Mouse (Mus musculus) intestine, embryonic 16.5 days (tissue): ENCODE data around the gene Cacna1a. TPM values are rescaled to one million over a fixed set of nuclear protein-coding genes. Genes with fewer than 3 reads are reported as not detected.
"Not testable (repeated sequence)": the region's sequence is repeated elsewhere in the genome, so short reads cannot be mapped to it uniquely, and the experiment has no call there.

Experiments
- ATAC-seq: fragments of 200-750 bp; cut with Nextera tagmentation; 2 replicates; pipeline ENCODE4 v1.8.0; 2017; ENCODE audit warnings: moderate TSS enrichment, moderate library complexity
- H3K27ac ChIP-seq: fragments of 300-500 bp; sonication (generic); 2 replicates; pipeline ENCODE4 v1.5.1; 2014; ENCODE audit warnings: mild to moderate bottlenecking, low read length
- H3K27me3 ChIP-seq: fragments of 300-500 bp; sonication (generic); replicated peaks from 2 replicates; pipeline ENCODE4 v1.6.1; 2014; ENCODE audit warnings: low read length, control low read depth, mixed read lengths; ENCODE audit not compliant: control insufficient read depth, insufficient read depth
- H3K36me3 ChIP-seq: fragments of 300-500 bp; sonication (generic); 2 replicates; pipeline ENCODE4 v1.6.1; 2014; ENCODE audit warnings: low read length, control low read depth; ENCODE audit not compliant: control insufficient read depth, insufficient read depth
- H3K4me1 ChIP-seq: fragments of 300-500 bp; sonication (generic); 2 replicates; pipeline ENCODE4 v1.6.1; 2014; ENCODE audit warnings: low read length, control low read depth, mixed read lengths; ENCODE audit not compliant: control insufficient read depth, insufficient read depth
- H3K4me2 ChIP-seq: fragments of 300-500 bp; sonication (generic); 2 replicates; pipeline ENCODE4 v1.6.1; 2014; ENCODE audit warnings: low read depth, low read length, control low read depth
- H3K4me3 ChIP-seq: fragments of 300-500 bp; sonication (generic); 2 replicates; pipeline ENCODE4 v1.5.1; 2014; ENCODE audit warnings: mild to moderate bottlenecking, low read length
- H3K9ac ChIP-seq: fragments of 300-500 bp; sonication (generic); 2 replicates; pipeline ENCODE4 v1.6.1; 2014; ENCODE audit warnings: low read depth, low read length
- H3K9me3 ChIP-seq: fragments of 300-500 bp; sonication (generic); 2 replicates; pipeline ENCODE4 v1.6.1; 2016; ENCODE audit warnings: low read length, control low read depth; ENCODE audit not compliant: control insufficient read depth
- WGBS: fragments of 180-500 bp; shearing (Covaris S2); extraction: QIAGEN DNeasy Blood & Tissue Kit; methylation state at CpG from one replicate; pipeline ENCODE4 v1.1.7; 2014; 5-methylcytosine and 5-hydroxymethylcytosine counted together
- polyA plus RNA-seq: library from polyadenylated mRNA; unstranded; fragments of >200 nt; fragmentation: Nextera tagmentation; extraction: Ambion mirVana; gene quantifications from 2 replicates; pipeline ENCODE4 v1.2.1, GENCODE M21; 2015

The Cacna1a gene
- polyA plus RNA-seq, 1 experiment from 2014 or later: 2.5 TPM

DNA sequence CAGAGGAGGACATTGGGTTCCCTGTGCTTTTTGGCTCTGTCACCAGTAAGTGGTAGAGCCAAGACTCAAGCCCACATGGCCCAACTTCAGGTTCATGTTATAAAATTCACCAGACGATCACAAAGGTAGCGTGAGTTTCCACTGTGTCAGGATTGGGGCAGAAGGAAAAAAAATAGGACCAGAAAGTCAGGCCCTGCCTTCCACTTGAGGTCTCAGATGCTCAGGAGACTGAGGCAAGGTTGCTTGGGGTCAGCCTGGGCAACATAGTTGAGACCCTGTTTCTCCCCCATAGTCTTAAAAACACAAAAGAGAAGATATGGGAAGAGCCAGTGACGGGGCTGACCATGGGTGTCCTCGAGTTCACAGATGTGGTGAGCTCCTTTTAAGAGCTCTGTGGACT lies 97.1 kb downstream of the Cacna1a start:
- 86% methylated on average over 4 of the region's 4 CpGs for WGBS

DNA sequence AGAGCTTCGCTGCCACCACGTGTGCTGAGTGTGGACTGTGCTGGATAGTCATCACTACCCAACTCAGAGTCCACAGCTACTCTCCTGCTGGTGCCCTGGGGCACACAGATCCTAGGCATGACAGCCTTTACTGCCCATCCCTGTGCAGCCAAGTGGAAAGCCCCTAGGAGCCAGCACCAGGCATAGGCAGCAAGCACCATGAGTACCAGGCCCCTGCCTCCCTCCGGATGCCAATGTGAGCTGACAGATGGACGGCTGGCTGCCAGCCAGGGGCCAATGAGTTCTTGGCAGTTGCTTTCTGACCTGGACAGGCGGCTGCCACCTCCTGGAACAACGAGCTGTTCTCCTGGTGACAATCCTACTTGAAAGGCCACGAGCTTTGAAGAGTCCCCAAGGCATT lies 97.6 kb downstream of the Cacna1a start:
- no peak for ATAC-seq
- no peaks in the 10 kb centered on the region for H3K9me3 ChIP-seq
- 78% methylated on average over 7 of the region's 7 CpGs for WGBS
- no peak overlapping the region for H3K27ac ChIP-seq
- H3K4me3 ChIP-seq: no peak overlapping the region
- no peak overlapping the region for H3K9ac ChIP-seq
- no peak overlapping the region for H3K4me2 ChIP-seq
- H3K27me3 ChIP-seq: no peaks in the 10 kb centered on the region
- no peaks in the 10 kb centered on the region for H3K36me3 ChIP-seq
- H3K4me1 ChIP-seq: no peaks in the 10 kb centered on the region

More for the DNA sequence above, 97.1 kb downstream of the Cacna1a start:
- H3K36me3 ChIP-seq: no peaks in the 10 kb centered on the region
- no peak overlapping the region for H3K4me2 ChIP-seq
- H3K9me3 ChIP-seq: no peaks in the 10 kb centered on the region
- H3K9ac ChIP-seq: no peak overlapping the region
- no peak overlapping the region for H3K27ac ChIP-seq
- ATAC-seq: no peak
- no peak overlapping the region for H3K4me3 ChIP-seq
- H3K27me3 ChIP-seq: no peaks in the 10 kb centered on the region
- H3K4me1 ChIP-seq: no peaks in the 10 kb centered on the region

DNA sequence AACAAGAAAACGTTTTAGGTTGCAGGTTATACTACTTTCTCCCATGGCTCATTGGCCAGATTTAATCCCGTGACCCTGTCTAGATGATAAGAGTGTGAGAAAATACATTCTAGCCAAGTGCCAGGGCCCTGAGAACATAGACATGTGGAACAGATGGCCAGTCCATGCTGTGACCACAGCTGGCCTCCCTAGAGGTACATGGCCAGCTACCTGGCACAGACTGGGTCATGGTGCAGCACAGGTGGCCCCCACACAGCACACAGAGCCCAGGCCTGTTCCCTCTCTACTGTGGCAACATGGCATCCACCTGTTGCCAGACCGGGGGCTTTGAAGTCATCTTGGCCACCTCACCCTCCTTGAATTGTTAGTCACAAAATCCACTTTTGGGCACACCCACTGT lies 101.0 kb downstream of the Cacna1a start:
- Histone ChIP-seq H3K27ac (no peak overlapping the region), H3K9me3 (no peaks in the 10 kb centered on the region), H3K4me2 (no peak overlapping the region), H3K4me3 (no peak overlapping the region), H3K27me3 (no peaks in the 10 kb centered on the region), H3K36me3 (no peaks in the 10 kb centered on the region), H3K9ac (no peak overlapping the region), H3K4me1 (no peaks in the 10 kb centered on the region)
- 73% methylated on average over 3 of the region's 3 CpGs for WGBS
- no peak for ATAC-seq

DNA sequence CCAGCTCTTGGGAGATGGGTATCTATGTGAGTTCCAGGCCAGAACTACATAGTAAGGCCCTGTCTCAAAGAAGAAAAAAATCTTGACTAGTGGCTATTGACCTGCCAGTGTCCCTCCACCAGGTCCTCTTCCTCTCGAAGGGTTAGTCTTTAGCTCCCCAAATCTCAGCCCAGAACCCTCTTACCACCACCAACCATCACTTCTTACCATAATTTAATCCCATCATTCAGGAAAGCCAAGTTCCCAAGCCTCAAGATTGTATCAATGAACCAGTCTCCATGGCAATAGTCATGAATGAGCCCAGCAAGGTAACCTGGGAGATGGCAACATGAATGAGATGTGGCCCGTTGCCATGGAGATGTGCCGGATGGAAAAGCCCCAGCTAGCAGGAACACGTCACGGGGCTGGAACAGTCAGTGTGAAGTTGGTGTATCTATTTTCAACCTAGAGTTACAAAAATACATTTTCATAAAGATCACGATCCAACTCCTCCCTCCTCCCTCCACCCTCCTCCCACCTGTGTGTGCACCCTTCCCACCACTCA lies 106.4 kb downstream of the Cacna1a start:
- Histone ChIP-seq H3K36me3 (no peaks in the 10 kb centered on the region), H3K9ac (no peak overlapping the region), H3K4me1 (no peaks in the 10 kb centered on the region), H3K4me2 (no peak overlapping the region), H3K27me3 (no peaks in the 10 kb centered on the region), H3K9me3 (no peaks in the 10 kb centered on the region), H3K4me3 (no peak overlapping the region), H3K27ac (no peak overlapping the region)
- WGBS: 82% methylated on average over 6 of the region's 6 CpGs
- ATAC-seq: no peak

DNA sequence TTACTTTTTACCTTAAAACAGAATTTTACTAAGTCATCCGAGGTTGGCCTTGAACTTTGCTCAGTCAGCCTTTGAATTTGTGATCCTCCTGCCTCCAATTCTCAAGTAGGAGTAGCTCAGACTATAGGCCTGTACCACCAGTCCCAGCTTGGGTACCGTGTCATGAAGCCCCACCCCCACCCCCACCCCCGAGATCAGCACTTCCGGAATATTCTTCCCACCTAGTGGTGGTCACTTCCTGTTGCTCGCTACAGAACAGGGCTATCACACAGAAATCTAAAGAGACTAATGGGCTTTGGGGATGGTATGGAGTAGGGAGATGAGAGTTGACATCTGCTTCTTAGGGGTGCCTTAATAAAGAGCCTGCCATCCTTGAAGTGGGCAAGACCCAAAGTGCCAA lies 112.9 kb downstream of the Cacna1a start:
- Histone ChIP-seq H3K4me1 (no peaks in the 10 kb centered on the region), H3K9me3 (no peaks in the 10 kb centered on the region), H3K9ac (no peak overlapping the region), H3K4me2 (no peak overlapping the region), H3K27ac (no peak overlapping the region), H3K36me3 (no peaks in the 10 kb centered on the region), H3K27me3 (no peaks in the 10 kb centered on the region), H3K4me3 (no peak overlapping the region)
- no peak for ATAC-seq
- 72% methylated on average over 5 of the region's 5 CpGs for WGBS

DNA sequence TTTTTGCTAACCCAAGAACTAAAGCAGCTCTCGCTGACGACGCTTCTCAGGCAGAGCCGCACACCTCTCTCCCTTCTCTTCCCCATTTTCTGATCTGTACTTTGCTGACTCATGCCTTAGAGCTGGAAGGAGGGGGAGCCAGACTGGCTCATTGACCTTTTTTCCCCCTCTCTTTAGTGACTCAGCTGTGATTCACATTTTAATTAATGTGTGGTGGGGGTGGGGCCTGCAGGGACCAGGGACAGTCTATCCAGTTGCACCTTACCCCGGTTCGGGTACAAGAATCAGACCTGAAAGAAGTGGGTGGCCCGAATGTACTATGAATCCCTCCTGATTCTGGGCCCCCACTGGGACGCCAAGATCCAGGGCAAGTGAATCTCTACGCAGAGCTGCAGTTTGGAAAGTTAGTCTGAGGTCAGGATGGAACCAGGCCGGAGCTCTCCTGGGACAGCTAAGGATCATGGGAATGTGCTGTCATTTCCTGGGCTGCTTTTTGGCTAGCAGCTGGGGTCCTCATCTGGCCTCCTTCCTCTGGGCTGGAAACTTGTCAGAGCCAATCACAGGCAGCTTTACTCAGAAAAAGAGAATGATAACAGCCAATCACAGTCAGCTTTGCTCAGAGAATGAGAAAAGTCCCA lies 113.5 kb downstream of the Cacna1a start:
- no peak overlapping the region for H3K27ac ChIP-seq
- no peak for ATAC-seq
- WGBS: 79% methylated on average over 10 of the region's 10 CpGs

DNA sequence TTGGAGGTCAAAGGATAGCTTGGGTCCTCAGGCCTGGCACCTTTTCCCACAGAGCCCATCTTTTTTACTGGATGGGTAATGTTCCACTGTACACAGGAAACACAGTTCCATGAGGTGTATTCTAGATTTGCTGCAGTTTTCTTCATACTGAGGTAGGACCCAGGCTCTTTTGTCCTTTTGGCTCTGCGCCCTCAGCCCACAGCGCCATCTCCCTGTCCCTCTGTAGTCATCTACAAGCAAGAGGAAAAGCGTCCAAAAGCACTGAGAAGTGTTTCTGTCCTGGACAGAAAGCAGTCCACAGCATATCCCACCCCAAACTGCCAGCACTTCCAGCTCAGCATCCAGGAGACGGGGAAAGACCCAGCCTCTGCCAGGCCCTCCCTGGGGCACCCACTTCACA lies 114.4 kb downstream of the Cacna1a start:
- Histone ChIP-seq H3K9me3 (no peaks in the 10 kb centered on the region), H3K27ac (no peak overlapping the region), H3K27me3 (no peaks in the 10 kb centered on the region), H3K36me3 (no peaks in the 10 kb centered on the region), H3K4me1 (no peaks in the 10 kb centered on the region), H3K9ac (no peak overlapping the region), H3K4me2 (no peak overlapping the region), H3K4me3 (no peak overlapping the region)
- no peak for ATAC-seq
- 83% methylated on average over 4 of the region's 4 CpGs for WGBS

More for the DNA sequence above, 113.5 kb downstream of the Cacna1a start:
- Histone ChIP-seq H3K36me3 (no peaks in the 10 kb centered on the region), H3K4me2 (no peak overlapping the region), H3K27me3 (no peaks in the 10 kb centered on the region), H3K9ac (no peak overlapping the region), H3K4me3 (no peak overlapping the region), H3K4me1 (no peaks in the 10 kb centered on the region), H3K9me3 (no peaks in the 10 kb centered on the region)

DNA sequence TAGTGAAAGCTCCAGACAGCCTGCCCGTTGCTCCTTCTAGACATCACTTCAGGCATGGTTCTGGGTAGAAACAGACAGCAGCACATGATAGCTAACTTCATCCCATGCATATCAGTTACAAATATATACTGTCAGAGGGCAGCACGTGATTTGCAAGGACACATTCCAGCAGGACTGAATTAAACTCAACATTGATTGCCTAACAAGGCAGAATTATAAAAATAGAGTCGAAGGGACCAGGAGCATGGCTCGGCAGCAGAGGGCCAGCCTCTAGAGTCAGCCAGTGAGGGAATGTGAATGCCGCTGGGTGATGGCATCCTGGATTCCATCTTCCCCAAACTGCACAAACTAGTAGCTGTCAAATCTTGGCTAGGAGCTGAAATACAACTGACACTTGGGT lies 119.0 kb downstream of the Cacna1a start:
- Histone ChIP-seq H3K9me3 (no peaks in the 10 kb centered on the region), H3K27ac (no peak overlapping the region), H3K9ac (no peak overlapping the region), H3K4me2 (no peak overlapping the region), H3K4me3 (no peak overlapping the region), H3K36me3 (no peaks in the 10 kb centered on the region), H3K27me3 (no peaks in the 10 kb centered on the region), H3K4me1 (no peaks in the 10 kb centered on the region)
- 79% methylated on average over 5 of the region's 5 CpGs for WGBS
- ATAC-seq: no peak

DNA sequence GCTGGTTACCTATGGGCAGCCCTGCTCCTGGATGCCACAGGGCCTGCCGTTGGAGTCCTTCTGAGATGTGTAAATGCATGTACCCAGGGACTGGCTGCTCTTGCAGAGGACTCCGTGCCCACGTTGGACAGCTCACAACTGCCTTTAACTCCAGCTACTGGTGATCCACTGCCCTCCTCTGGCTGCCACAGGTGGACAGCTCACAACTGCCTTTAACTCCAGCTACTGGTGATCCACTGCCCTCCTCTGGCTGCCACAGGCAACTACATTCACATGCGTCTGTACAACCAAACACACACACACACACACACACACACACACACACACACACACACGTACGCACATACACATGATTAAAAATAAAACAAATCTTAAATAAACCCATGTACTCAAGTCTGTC lies 121.5 kb downstream of the Cacna1a start:
- not testable (repeated sequence) for H3K36me3 ChIP-seq, H3K9me3 ChIP-seq, H3K9ac ChIP-seq, H3K4me3 ChIP-seq, ATAC-seq, H3K4me1 ChIP-seq, H3K27me3 ChIP-seq, H3K4me2 ChIP-seq, H3K27ac ChIP-seq
- WGBS: 73% methylated on average over 6 of the region's 6 CpGs

DNA sequence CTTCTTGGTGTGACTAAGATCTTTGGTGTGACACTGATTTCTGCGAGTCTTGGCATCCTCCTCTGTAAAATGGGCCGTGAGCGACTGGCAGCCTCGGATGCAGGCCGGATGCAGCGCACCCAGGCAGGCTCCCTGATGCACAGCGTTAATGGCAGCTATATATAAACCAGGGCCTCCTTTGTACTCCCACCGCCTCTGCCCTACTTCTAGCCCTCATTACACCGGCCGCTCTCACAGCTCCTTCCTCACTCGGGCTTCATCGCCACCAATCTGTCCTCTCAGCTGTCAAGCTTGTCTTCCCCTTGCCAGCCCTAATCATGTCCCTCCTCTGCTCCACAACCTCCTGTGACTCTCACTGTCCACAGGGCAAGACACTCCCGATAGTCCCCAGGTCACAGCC lies 123.4 kb downstream of the Cacna1a start:
- no peak for ATAC-seq
- Histone ChIP-seq H3K36me3 (no peaks in the 10 kb centered on the region), H3K9me3 (no peaks in the 10 kb centered on the region), H3K9ac (no peak overlapping the region), H3K27me3 (no peaks in the 10 kb centered on the region), H3K27ac (no peak overlapping the region), H3K4me1 (no peaks in the 10 kb centered on the region), H3K4me3 (no peak overlapping the region), H3K4me2 (no peak overlapping the region)
- WGBS: 86% methylated on average over 13 of the region's 13 CpGs
